Mouse (Mus musculus) embryonic fibroblast, embryonic 13.5 days (primary cell): ENCODE data around the gene Myh9.

Experiments
- CTCF ChIP-seq: IDR thresholded peaks from 2 replicates; pipeline ENCODE4 v1.5.1; 2011; ENCODE audit warnings: mild to moderate bottlenecking, control low read depth, low read length, moderate library complexity, borderline replicate concordance; ENCODE audit not compliant: insufficient read depth
- POLR2A ChIP-seq: IDR thresholded peaks from 2 replicates; pipeline ENCODE4 v1.6.1; 2011; ENCODE audit warnings: low read depth, mild to moderate bottlenecking, control low read depth, low read length, moderate library complexity

- TF ChIP-seq CTCF (no peak), POLR2A (no peak)
Measured at GRCm38 (mm10) chr15:77748414-77748813, 93.6 kb downstream of the Myh9 start.
